Mouse (Mus musculus) right cerebral cortex, postnatal 25 days (tissue): ENCODE results near the gene Cxcl3.

Source experiments
- DNase-seq: peaks from one replicate; pipeline ENCODE4 v3.0.0; 2022

Cxcl3 gene

GRCm38 (mm10) chr5:90785659-90786588 is at the start of gene Cxcl3:
Gene Cxcl3, plus strand, starts transcription at chr5:90786103.
- no peak for DNase-seq

DNA sequence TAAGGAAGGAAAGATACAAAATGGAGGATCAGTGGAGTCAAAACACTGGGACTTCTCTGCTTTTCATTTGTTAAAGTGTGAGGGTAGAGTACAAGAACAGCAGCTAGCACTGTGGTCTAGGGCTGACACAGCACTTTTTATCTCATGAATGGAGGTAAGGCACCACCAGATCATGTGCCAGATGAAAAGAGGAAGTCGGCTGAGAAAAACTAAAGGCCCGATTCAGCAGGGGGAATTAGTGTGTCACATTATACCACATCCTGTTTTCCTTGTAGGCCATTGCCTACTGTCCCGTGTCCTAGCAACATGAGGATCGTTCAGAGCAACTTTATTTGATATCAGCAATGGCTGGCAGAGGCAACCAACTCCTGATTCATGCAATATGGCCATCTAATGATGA is 43.9 kb upstream of the Cxcl3 start:
- no peak for DNase-seq

GRCm38 (mm10) chr5:90753934-90754333 is 32.0 kb upstream of the Cxcl3 start:
- DNase-seq, result no peak

DNA sequence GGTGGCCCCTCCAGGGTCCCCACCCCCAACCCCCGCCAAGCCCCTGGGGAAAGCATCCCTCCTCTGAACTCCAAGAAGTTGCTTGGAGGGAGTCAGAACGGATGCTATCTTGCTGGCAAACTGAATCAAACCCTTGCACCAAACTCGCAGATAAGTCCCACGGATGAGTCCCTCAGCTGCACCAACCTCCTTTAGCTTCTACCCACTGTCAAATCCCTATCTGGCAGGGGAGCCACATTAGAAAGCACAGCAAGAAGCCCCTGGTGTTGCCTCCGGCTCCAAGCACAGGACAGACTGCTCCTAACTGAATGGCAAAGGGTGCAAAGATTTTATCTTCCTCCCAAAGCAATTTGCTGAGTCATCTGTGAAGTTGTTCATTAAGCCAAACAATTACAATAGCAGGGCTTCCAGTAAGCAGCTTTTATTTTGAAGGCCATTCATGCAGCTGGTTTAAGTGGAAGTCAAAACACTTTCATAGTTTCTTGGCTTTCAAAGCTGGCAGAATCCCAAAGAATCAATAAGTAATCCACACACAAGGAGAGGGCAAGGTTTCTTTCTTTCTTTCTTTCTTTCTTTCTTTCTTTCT is 27.8 kb upstream of the Cxcl3 start:
- no peak for DNase-seq

DNA sequence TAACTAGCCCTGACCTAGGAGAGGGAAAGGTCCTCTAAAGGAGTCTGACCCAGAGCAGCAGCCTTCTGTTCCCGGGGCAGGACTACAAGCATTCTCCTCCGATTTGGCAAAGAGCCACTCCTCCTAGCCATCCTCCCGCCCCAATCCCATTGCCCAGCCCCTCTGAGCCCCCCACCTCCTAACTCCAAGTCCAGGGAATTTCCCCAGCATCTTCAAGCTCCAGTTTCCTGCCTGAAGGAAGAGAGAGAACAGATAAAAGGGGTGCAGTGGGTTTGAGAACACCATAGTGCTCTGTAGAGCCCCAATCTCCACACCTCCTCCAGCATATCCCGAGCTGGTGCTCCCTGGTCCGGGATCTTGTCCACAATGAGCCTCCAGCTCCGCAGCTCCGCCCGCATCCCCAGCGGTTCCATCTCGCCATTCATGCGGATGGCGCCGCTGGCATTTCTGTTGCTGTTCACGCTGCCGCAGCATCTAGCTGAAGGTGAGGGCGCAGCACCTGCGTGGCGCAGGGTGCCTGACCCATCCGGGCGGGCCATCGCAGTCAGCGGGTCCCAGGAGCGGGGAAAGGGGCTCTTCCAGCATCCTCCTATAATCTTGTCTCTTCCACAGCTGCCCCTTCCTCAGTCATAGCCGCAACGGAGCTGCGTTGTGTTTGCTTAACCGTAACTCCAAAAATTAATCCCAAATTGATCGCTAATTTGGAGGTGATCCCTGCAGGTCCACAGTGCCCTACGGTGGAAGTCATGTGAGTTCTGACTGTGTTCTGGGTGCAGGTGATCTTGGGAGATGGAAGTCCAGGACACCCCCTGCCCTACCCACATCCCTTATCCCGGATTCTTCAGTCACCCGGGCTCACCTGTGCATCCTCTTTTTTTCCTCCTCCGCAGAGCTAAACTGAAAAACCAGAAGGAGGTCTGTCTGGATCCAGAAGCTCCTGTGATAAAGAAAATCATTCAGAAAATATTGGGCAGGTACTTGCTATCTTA is 26.5 kb upstream of the Cxcl3 start, which contains the start of gene Cxcl5:
Cxcl5 (plus strand) TSS at position 284 of the 989 bp plus-strand sequence.
- DNase-seq, result peak; percentile 25

DNA sequence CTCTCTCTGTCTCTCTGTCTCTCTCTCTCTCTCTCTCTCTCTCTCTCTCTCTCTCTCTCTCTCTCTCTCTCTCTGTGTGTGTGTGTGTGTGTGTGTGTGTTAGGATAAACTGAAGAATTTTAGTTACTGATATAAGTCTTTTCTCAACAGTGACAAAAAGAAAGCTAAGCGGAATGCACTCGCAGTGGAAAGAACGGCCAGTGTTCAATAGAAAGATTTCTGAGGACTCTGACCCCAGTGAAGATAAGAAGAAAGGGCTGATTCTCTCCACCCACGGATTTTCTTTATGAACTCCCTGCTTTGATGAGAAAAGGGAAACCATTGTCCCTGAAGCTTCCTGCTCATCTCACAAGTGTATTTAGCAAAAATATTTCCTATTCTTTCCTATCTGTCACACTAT is 25.6 kb upstream of the Cxcl3 start:
- no peak for DNase-seq

DNA sequence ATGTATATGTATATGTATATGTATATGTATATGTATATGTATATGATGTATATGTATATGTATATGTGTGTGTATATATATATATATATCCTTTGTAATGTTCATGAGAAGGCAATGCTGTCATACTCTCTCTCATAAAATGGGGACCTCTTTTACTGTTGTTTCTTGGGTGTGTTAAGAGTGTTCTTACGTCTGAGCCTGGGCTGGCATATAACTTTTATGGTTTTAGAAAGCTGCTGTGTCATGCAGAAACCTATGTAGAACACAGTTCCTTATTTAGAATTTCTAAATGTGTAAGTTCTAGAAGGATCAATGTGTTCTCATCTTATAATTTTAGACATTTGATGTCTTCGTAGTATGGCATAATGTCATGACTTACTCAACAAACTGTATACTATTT is 25.1 kb upstream of the Cxcl3 start:
- DNase-seq, result no peak

GRCm38 (mm10) chr5:90761834-90762233 is 24.1 kb upstream of the Cxcl3 start:
- no peak for DNase-seq

DNA sequence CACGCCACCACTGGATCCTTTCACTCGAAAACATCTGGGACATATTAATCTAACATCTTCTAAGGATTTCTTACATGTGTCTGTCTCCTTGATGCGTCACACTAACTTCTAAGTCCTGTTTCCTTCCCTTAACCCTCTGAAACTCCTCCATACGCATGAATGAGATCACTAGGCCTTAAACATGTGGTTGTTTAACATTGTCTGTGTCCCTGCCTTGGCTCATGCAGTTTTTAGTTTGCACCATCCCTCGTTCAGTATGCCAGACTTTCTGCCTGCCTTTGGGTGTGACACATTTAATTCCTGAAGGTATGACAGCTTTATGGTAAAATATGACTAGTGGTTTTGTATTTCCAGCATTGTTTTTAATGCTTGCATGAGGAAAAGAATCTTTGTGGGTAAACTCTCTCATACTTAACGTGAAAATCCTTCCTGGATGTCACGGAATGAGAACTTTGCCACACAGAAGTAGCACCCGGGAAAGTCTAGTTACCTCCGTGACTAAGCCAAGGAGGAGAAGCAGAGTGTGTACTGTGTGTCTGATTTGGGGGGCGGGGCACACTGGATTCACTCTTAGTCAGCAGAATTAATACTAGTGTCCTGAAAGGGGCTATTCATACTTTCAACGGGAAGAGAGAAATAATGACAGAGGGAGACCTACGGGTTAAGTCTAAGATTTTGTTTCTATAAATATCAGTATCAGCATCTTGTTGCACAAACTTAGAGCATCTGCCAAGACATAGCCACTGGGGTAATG is 21.8 kb upstream of the Cxcl3 start:
- no peak for DNase-seq

DNA sequence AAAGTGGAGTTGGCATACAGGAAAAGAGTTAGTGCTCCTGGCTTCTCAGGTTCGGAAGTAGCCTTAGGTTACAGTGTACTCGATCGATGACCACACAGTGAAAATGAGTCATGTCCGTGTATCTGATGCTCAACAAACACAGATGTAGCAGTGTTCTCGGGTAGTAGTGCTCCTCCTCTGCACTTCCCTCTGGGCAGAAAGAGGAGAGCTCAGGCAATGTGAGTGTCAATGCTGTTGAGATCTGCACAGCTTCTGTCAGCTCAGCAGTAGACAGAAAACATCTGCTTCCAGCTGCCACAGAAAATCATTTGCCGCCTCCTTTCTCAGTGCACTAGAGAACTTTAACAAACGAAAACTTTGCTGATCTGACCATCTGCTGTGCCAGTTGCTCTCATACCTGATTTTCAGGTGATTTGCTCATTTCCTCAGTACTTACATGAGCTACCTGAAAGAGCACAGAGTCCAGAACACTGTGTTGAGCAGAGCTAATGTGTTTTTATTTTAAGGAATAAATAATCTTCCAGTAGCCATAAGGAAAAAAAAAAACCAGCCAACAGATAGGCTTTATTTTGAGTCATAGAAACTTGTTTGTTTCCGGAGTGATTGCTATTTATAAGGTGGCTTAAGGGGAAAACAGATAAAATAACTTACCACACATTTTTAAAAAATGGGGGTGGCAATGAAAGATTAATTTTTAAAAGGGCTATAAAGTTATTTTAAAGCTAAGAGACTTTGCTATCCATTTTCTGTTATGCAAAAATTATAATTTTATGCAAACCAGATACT is 19.9 kb upstream of the Cxcl3 start:
- DNase-seq, result no peak

GRCm38 (mm10) chr5:90768218-90768617 is 17.7 kb upstream of the Cxcl3 start, which contains the start of gene Ppbp:
Gene Ppbp, plus strand, starts transcription at chr5:90768518.
- no peak for DNase-seq

GRCm38 (mm10) chr5:90771369-90771768 is 14.5 kb upstream of the Cxcl3 start:
- no peak for DNase-seq

DNA sequence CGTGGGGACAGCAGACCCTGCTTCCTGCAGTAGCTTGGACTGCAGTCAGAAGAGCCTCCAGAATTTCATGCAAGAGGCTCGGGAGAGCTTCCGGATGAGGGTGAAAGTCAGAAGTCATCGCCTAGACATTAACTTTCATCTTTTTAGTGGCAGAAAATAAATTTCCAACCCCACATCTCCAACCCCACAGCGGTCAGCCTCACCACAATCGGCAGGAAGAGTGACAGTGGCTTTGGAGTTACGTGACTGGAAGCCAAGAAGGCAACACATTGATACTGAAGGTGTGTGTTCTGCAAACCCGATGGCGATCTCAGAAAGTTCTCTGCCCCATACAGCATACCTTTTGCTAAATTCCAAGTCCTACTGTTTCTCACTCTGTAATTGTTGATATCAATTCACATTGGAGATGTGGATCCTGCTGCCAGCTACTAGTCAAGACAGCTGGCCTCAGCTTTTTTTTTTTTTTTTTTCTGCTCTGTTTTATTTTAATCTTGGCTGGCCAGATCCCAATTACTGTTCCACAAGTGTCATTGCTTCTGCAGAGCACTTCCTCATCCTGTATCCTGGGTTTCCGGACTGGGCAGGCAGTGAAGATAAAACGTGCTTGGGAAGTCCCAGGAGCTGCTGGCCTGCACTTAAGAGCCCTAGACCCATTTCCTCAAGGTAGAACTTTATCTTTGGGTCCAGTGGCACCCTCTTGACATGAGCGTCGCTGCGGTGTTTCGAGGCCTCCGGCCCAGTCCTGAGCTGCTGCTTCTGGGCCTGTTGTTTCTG is 13.8 kb upstream of the Cxcl3 start, which contains the start of gene Pf4:
Pf4 (plus strand) TSS at position 556 of the 774 bp plus-strand sequence.
- no peak for DNase-seq

DNA sequence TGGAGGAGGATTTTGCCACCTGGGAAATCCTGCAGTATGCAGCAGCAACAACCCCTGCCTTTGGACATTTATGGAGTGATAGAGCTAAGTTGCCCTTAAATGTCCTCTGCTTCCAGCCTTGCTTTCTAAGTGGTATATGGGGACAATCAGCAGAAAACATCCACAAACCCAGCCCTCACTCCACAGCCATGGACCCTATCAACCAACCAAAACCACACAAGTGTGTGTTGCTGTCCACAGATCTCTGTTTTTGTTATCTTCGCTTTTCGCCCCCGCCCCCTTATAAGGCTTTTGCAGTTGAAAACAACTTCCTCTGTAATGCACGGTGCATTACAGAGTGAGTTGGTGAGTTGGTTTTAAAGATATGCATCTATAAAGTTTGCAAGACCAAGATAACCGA is 10.3 kb upstream of the Cxcl3 start:
- DNase-seq, result no peak

DNA sequence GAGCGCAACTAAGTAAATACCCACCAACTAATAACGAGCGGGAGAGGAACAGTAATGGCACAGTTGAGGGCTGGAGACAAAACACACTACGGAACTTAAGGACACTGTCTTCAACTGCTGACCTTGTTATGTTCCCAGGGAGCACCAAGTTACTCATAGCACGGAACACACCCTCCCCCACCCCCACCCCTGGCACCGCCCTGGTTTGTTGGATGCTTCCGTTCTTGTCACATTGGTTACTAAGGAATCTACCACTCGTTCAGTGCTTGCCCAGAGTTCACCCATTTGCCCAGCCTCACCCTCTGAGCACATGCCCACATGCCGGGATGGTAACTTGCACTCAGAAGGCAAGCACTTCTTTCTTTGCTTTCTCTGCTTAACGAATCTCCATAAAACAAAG is 8.3 kb upstream of the Cxcl3 start:
- DNase-seq, result no peak

- DNase-seq, result no peak
Measured at GRCm38 (mm10) chr5:90778856-90779255, 7.0 kb upstream of the Cxcl3 start.

DNA sequence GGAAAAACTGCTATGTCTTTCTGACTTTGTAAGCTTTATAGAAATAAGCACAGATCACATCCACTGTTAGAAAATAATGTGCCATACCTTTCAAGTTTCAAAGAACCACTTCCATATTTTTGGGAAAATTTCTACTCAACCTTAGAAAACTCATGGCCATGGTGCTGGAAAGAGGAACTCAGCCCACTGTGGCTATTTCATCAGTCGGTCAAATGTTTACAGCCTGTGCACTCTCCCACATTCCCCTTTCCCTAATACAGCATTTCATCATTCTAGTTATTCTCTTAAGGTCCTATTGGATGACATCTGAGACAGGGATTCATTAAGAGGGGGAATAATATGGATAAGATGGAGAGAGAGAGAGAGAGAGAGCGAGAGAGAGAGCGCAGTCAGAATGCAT is 2.2 kb upstream of the Cxcl3 start:
- no peak for DNase-seq

DNA sequence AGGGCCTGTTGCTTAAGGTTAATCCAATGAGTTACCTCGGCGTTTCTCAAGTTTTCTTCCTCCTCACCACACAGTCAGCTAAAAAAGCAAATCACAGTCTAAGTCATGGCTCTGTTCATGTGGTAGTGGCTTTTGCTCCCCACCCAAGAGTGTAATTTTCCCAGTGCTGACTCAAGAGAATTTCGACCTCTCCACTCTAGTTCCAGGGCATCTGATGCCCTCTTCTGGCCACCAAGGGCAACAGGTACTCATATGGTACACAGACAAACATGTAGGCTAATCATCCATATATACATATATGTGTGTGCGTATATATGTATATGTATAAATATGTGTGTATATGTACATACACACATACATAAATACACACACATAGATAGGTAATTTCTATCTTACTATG is 2.2 kb downstream of the Cxcl3 start:
- no peak for DNase-seq

DNA sequence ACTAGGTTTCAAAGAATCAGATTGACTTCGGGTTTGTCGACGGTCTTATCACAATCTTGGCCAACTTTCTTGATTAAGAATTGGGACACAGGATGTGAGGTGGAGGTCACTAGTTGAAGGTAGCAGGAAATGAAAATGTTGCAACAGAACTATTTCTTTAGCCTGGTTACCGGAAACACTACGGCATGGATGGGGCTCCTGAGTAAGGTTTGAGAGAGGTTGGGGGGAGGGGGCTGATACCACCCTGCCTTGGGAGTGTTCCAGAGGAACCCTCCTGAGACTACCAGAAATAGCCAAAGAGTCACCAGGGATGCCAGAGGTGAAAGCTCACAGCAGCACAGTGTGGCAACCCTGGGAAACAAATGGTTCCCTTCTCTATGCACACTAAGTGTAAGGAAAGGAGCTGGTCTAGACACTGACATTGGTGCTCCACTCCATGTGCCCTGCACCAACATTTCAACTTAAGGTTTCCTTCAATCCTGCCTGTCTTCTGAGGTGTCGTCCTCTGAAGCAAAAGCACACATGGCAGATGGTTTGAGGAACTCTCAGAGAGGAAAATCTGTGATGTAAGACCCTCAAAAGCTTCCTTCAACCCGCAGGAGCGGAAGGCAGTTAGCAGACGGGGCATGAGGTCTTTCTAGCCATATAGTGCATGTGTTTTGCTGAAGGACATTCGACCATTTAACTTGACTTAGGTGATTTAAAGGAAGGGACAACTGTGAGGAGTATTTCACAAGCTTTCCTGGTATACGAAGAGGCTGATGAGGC is 3.6 kb downstream of the Cxcl3 start:
- no peak for DNase-seq

DNA sequence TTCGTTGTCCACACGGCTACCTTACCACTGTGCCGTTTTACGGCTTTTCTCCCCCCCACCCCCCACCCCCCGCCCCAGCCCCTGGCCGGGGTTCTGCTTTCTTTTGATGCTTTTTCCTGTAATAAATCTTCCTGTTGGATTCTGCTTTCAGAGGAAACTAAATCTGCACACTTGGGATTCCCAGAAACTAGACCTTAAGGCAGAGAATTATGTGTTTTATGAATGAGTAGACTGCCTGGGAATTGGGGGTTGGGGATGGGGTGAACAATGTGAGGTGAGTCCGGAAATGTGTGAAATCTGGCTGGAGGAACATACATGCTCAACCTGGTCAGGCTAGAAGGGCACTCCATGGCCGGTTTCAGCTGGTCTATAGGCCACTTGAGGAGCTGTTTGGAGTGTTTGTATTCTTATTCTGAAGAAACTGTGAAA is 4.2 kb downstream of the Cxcl3 start:
- DNase-seq, result no peak
